Mouse (Mus musculus) adipocyte (in vitro differentiated cells): Measurements from ENCODE around the gene Chrdl2.
A peak's percentile ranks its signal among the peaks of the same experiment; 100 is the strongest.
"Not testable (repeated sequence)": the region's sequence is repeated elsewhere in the genome, so short reads cannot be mapped to it uniquely, and the experiment has no call there.

Source experiments
- DNase-seq: peaks from one replicate; pipeline ENCODE4 v3.0.0-alpha.2; 2016; ENCODE audit warnings: low spot score

Gene Chrdl2

GRCm38 (mm10) chr7:100005790-100006189, at the start of gene Chrdl2:
Gene Chrdl2 (plus strand): TSS chr7:100006172.
- no peak for DNase-seq

DNA sequence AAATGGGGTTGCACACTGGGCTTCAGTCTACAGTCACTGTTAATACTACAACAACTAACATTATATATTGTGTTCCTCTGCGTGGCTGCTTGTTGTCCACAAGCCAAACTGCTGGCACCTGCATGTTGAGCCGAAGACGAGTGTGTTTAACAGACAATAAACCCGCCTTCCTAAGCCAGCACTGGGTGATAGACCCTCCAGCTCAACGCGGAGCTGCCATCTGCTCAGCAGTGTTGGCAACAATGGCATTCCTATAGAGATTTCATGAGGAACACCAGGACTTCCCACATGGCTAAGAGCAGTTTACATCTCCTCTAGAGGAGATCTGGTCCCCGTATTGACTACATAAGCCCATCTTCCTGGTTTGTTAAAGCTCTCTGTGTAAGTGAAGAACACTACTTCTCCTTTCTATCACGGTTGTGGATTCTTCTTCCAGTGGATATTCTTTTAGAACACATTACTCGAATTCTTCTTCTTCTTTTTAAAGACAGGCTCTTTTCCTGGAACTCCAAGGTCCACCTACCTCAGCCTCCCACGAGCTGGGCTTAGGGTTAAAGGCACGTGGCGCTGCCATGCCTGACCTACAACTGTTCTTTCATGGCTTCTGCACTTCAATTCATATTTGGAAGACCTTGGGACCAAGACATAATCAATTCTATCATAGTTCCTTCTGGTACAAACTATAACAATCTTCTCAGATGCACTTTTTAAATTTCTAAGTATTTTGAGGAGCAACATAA, 48.6 kb upstream of the Chrdl2 start:
- DNase-seq: no peak

DNA sequence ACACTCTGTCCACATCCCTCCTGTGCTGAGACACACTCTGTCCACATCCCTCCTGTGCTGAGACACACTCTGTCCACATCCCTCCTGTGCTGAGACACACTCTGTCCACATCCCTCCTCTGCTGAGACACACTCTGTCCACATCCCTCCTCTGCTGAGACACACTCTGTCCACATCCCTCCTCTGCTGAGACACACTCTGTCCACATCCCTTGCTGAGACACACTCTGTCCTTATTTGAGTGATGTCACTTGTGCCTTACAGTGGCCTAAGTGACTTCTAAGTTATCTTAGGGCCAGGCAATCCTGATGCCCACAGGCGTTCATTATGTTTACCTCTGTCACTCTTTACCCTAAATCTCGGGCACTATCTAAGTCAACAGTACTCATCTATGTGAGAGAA, 45.4 kb upstream of the Chrdl2 start:
- not testable (repeated sequence) for DNase-seq

GRCm38 (mm10) chr7:99961518-99961917, 44.5 kb upstream of the Chrdl2 start:
- no peak for DNase-seq

DNA sequence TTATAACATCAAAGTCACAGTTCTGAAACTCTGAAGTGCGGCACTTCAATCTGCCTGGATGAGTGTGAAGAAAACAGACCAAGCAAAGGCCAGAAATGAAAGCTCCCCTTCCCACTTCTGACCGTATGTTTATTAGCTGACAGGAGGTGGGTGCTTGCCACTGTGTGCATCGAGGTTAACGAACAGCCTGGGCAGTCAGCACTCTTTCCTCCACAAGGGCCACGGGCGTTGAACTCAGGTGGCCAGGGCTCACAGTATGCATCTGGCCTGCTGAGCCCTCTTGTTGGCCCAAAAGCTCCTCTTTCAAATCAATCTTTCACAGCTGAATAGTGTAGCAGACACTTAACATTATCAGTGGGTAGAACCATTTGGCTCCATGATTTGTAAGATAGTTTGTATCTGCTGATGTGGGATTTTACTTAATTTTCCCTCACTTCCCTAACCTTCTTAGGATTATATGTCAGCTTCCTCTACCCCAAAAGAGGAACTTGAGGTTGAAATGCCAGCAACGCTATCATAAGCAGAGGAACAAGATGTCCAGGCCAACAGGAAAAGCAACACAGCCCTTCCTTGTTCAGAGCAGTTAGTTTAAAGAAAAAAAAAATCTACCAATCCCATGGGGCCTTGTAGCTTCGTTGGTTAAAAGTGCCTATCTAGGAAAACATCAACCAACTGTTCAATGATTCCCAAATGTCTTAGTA, 43.3 kb upstream of the Chrdl2 start:
- no peak for DNase-seq

- DNase-seq: no peak
These were observed 42.6 kb upstream of the Chrdl2 start for GRCm38 (mm10) chr7:99963237-99963860.

DNA sequence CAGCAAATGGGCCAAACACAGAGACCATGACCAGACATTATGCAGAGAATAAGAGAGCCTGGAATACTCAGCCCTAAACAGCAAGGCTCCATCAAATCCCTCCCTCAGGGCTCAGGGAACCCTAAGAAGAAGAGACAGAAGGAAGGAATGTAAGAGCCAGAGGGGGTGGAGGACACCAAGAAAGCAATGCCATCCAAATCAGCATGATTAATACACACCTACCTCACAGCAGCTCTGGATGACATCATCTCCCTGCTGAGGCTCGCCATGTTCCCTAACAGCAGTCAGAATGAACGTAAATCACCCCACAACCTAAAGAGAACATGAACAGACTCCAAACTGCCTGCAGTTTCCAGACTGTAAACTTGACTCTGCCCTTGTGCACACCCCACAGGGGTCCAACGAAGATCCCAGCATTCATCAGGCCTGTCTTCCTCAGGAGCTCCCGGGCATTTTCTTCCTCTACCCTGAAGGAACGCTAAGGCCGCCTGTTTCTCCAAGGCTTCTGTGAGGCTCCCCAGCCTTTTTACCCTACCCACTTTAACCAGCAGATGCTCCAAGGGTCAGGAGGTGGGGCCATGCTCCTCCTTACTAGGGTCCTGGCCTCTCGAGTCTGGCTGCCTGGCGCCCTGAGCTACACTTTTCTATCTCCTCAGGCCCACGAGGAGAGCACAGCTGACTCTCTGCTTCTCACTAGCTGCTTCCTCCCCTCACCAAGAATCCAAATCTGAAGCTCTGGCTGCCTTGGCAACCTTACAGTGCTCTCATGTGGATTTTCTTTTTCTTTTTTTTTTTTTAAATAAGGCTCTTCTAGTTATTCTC, 40.7 kb upstream of the Chrdl2 start:
- DNase-seq: no peak

DNA sequence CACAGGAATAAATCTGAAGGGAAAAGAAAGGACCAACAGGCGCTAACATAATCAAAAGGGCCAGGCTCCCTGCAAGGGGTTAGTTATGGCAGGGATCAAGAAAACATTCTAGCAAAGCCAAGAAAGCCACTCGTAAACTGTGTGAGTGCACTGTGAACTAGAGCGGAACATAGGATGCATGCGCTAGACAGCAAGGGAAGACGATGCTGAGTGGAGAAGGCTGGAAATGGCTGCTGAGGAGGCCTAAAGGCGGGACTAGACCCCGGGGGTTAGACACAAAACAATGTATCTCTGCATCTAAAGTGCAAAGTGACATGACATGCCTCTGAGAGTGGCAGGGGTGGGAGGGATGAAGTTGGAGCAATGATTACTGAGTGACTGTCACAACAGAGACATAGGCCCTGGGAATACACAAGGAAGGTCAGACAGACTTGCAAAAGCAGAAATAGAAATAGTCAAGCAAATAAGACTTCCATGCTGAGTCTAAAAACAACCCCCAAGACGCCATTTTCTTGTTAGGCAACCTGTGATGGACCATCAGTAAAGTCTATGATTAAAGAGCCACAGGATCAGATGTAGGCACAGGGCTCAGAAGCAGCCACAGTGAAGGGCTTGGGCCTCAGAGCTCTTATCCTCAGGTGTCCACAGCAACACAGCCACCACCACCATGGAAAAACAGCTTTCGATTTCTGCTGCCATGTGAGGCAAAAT, 39.8 kb upstream of the Chrdl2 start:
- DNase-seq: no peak

- DNase-seq: no peak
These were observed 36.8 kb upstream of the Chrdl2 start for GRCm38 (mm10) chr7:99969151-99969550.

GRCm38 (mm10) chr7:99971926-99972325, 34.0 kb upstream of the Chrdl2 start:
- DNase-seq: no peak

- DNase-seq: not testable (repeated sequence)
These were observed 33.1 kb upstream of the Chrdl2 start for GRCm38 (mm10) chr7:99972912-99973311.

DNA sequence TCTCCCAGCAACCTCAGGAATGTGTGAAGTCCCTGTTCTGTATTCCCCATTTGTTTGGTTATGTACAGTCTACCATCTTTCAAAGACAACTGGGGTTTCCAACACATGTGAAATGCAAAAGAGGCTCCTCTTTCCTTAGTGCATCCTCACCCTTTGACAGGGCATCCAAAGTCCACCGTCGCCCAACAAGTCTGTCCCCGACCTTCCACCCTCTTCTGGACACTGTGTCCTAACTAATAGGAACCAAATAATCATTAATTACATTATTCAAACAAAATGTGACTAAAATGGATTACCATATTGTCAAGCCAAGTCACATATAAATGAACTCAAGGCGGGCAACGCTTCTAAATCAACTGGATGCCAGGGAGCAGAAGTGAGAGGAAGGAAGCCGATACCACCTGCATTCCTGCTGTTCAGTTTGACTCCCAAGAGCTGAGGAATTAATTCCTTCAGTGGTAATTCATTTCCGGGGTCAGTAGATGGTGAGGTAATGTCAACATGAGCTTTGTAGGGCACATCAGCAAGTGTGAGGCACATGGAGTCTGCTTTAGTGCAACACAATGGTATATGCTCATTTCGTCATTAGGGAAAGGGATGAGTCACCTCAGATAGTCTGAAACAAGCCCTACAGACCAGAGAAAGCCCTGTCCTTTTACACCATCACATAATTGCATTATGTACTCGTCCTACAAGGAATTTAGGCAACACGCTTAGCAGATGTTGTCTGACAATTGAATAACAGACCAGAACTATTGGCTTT, 31.6 kb upstream of the Chrdl2 start:
- DNase-seq: no peak

- no peak for DNase-seq
These were observed 30.0 kb upstream of the Chrdl2 start for GRCm38 (mm10) chr7:99975819-99976575.

GRCm38 (mm10) chr7:99978041-99978440, 27.9 kb upstream of the Chrdl2 start:
- no peak for DNase-seq

DNA sequence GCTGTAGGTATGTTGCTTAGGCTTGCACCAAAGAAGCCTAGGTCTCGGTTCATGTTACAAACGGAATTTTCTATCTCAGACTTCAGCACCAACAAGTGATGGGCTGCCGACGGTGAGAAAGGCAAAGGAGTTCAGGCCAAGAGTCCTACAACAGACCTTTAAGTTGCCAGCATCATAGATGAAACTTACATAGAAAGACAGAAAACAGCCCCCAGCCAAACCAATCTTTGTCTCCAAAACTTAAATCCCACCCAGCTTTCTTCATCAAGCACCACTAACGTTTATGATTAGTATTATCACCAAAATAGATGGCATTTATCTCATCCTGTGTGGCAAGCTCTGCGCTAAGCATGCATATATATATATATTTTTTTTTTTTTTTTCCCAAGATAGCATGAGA, 26.9 kb upstream of the Chrdl2 start:
- DNase-seq: no peak

- peak; percentile 21 for DNase-seq
These were observed 26.3 kb upstream of the Chrdl2 start for GRCm38 (mm10) chr7:99979546-99980131.

DNA sequence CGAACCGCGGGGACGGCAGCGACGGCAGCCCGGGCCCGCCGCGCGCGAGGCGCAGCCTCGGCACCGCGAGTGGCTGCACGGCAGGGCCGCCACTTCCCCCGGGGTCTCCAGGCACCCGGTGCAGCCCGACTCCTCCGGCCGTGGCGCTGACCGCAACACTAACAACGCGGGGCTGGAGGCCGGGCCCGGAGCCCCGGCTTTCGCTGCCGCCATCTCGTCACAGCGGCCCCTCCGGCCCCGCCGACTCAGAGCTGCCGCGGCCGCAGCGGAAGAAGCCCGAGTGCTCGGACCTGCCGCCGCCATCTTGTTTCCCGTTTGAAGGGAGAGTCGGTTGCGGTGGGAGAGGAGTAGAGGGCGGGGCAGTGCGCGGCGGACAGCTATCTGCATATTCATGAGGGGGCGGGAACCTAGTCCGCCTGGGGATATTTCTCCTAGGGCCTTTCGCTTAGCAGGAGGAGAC, 25.8 kb upstream of the Chrdl2 start, which contains the start of gene Rnf169:
TSS of gene Rnf169 (minus strand) at position 317 of the 460 bp plus-strand sequence.
- DNase-seq: peak; percentile 87

- peak; percentile 67 for DNase-seq
These were observed 24.7 kb upstream of the Chrdl2 start for GRCm38 (mm10) chr7:99981311-99981710.
